8 mouse cellular contexts compared by ENCODE assay signal in the genomic region with DNA sequence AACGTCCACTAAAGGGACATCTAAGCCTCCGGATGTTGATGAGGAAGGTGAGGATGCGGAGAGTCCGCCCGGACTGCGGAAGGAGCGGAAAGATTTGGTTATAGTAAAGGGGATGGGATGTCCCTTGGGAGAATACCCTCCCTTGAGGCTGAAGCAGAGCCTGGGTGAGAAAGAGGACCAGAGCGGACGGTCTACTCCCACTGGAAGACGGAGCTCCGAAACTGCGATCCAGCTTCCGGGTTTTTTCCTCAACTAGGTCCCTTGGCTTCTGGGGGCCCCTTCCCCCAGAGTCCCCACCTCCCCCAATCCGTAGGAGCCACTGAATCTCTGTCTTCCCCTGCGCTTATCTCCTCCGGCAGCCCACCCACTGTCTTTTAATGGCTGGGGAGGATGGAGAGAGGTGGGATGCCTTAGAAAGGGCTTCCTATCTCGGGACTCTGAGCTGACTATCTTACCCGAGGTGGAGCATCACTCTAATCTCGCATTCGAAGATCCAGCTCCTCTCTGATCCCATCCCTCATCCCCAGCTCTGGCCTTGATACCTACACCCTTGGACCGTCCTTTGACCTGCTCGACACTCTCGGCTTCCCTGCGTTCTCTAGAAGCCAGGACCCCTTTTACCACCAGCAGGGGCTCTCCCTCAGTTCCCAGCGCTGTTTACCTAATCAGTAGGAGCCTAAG. TPM values are rescaled to one million over a fixed set of nuclear protein-coding genes. Genes with fewer than 3 reads are reported as not detected.
A peak's percentile ranks its signal among the peaks of the same experiment; 100 is the strongest.
DNase-seq lines count a peak whose midpoint lies in the region; ATAC-seq lines count a peak whose summit lies in the region.

No protein-coding gene starts in this region.

- no peaks in the 10 kb centered on the region for H3K9me3 ChIP-seq in hindbrain, embryonic 14.5 days (ENCODE audit: control insufficient read depth, low read length)

- peaks cover 34% of the 10 kb centered on the region for H3K4me1 ChIP-seq in hindbrain, embryonic 14.5 days (replicated peaks; ENCODE audit: control insufficient read depth, insufficient read depth, low read length)

- H3K36me3 ChIP-seq in hindbrain, embryonic 14.5 days (replicated peaks; ENCODE audit: control insufficient read depth, insufficient read depth), result no peaks in the 10 kb centered on the region

- H3K27ac ChIP-seq in hindbrain, embryonic 14.5 days, result peak overlapping the region; percentile 79

- H3K27me3 ChIP-seq in hindbrain, embryonic 14.5 days (ENCODE audit: control insufficient read depth, insufficient read depth, low read length), result no peaks in the 10 kb centered on the region

- H3K9ac ChIP-seq in hindbrain, embryonic 14.5 days, result peak overlapping the region; percentile 66

- under 1% methylated on average over 25 of the region's 25 CpGs for WGBS in hindbrain, embryonic 14.5 days

- ATAC-seq in hindbrain, embryonic 14.5 days (ENCODE audit: low FRiP score), result peak; percentile 28

- peak; percentile 80 for DNase-seq in Muller cell, postnatal 12 days (ENCODE audit: inconsistent ontology term)
- peak; percentile 83 to 87 for DNase-seq in cerebellum, postnatal 10 days
- peak; percentile 63 to 69 for DNase-seq in frontal cortex, postnatal 25 days (ENCODE audit: low spot score in 2 of 2)
- peak; percentile 68 for DNase-seq in hindbrain, embryonic 14.5 days (ENCODE audit: low spot score)
- DNase-seq in left cerebral cortex, adult 11 months (ENCODE audit: low spot score), result peak; percentile 47
- peak; percentile 48 for DNase-seq in lung, postnatal 25 days (ENCODE audit: low spot score)
- peak; percentile 90 for DNase-seq in retina, postnatal 1 day
- DNase-seq in urinary bladder, postnatal 4 days (ENCODE audit: low spot score in 2 of 2), result peak; percentile 39 to 59

- H3K4me3 ChIP-seq in hindbrain, embryonic 14.5 days (replicated peaks; ENCODE audit: low read length), result peak overlapping the region; percentile 92

- peak overlapping the region; percentile 77 for H3K4me2 ChIP-seq in hindbrain, embryonic 14.5 days (replicated peaks)

RNA-seq across cellular contexts. Expression of a gene that starts 1.0 kb away (rescaled TPM):
- 26.9 and 28.0 TPM in 2 replicates for polyA plus RNA-seq in hindbrain, embryonic 14.5 days (2014; fragmentation: Nextera tagmentation; extraction: Ambion mirVana)

Comparison
In these comparisons a context has a peak if more than half of its experiments do, and no peak if none do; other contexts are left out.
1. Peak in every context shown above with its lines: DNase-seq, ATAC-seq, H3K4me3 ChIP-seq and H3K27ac ChIP-seq.